Mouse (Mus musculus) ES-E14 (cell line): ENCODE results near the gene Fgfbp1. TPM values are rescaled to one million over a fixed set of nuclear protein-coding genes. Genes with fewer than 3 reads are reported as not detected.

Source experiments
- DNase-seq: peaks from one replicate; pipeline ENCODE4 v3.0.0-alpha.2; 2013; ENCODE audit warnings: low read depth, low spot score
- H3K27ac ChIP-seq: 2 replicates; pipeline ENCODE4 v1.5.1; 2012; ENCODE audit warnings: low read depth, mild to moderate bottlenecking, low read length, moderate library complexity, mixed read lengths; ENCODE audit not compliant: poor library complexity, insufficient read depth, severe bottlenecking
- H3K36me3 ChIP-seq: 2 replicates; pipeline ENCODE4 v1.6.1; 2012; ENCODE audit warnings: mild to moderate bottlenecking, low read length, moderate library complexity, mixed read lengths; ENCODE audit not compliant: control insufficient read depth, poor library complexity, insufficient read depth, severe bottlenecking
- H3K4me1 ChIP-seq, 2 experiments: fragments of 150-350 bp in 1 of 2; sonication (generic) in 1 of 2; 2 replicates each; pipeline ENCODE4 v1.6.1; 2012; ENCODE audit warnings: low read length in 2 of 2, mild to moderate bottlenecking in 1 of 2, mixed read lengths in 1 of 2; ENCODE audit not compliant: control insufficient read depth in 2 of 2, insufficient read depth in 2 of 2, poor library complexity in 1 of 2
- H3K4me3 ChIP-seq, 2 experiments: fragments of 150-350 bp in 1 of 2; sonication (generic) in 1 of 2; 2 replicates each; pipeline ENCODE4 v1.5.1; 2012; ENCODE audit warnings: low read length in 2 of 2, low read depth in 1 of 2, mild to moderate bottlenecking in 1 of 2, mixed read lengths in 1 of 2; ENCODE audit not compliant: insufficient read depth in 1 of 2, poor library complexity in 1 of 2, severe bottlenecking in 1 of 2
- H3K9ac ChIP-seq: 2 replicates; pipeline ENCODE4 v1.6.1; 2012; ENCODE audit warnings: low read depth, mild to moderate bottlenecking, low read length, mixed read lengths; ENCODE audit not compliant: poor library complexity, insufficient read depth, severe bottlenecking
- H3K9me3 ChIP-seq: fragments of 150-350 bp; sonication (generic); 2 replicates; pipeline ENCODE4 v1.6.1; 2012; ENCODE audit warnings: low read depth, mild to moderate bottlenecking, low read length; ENCODE audit not compliant: control insufficient read depth, insufficient read depth
- CHD2 ChIP-seq: IDR thresholded peaks from 2 replicates; pipeline ENCODE4 v1.6.1; 2014; ENCODE audit warnings: mild to moderate bottlenecking, low read depth, low read length, inconsistent platforms
- HCFC1 ChIP-seq: IDR thresholded peaks from 2 replicates; pipeline ENCODE4 v1.6.1; 2012; ENCODE audit warnings: low read length, inconsistent platforms, borderline replicate concordance; ENCODE audit not compliant: insufficient read depth
- MAFK ChIP-seq: IDR thresholded peaks from 2 replicates; pipeline ENCODE4 v1.6.1; 2014; ENCODE audit warnings: mild to moderate bottlenecking, low read depth, low read length, inconsistent platforms; ENCODE audit not compliant: insufficient read depth
- ZC3H11A ChIP-seq: IDR thresholded peaks from 2 replicates; pipeline ENCODE4 v1.6.1; 2012; ENCODE audit warnings: low read depth, mild to moderate bottlenecking, inconsistent platforms, low read length, borderline replicate concordance
- ZNF384 ChIP-seq: IDR thresholded peaks from 2 replicates; pipeline ENCODE4 v1.6.1; 2012; ENCODE audit warnings: low read depth, low read length, inconsistent platforms
- in situ Hi-C, 2 experiments: fragments of 600-800 bp; cut with MboI; formaldehyde crosslinking; loops; one replicate each; pipeline ENCODE4 v1.15.1; 2025; ENCODE audit warnings: low sequenced_read_pairs in 2 of 2, inconsistent platforms in 1 of 2; ENCODE audit not compliant: unreplicated experiment in 2 of 2
- total RNA-seq: library from RNA; depleted of rRNA; stranded (reverse); fragments of 300-350 nt; gene quantifications from 2 replicates; pipeline ENCODE4 v1.2.3, GENCODE M21; 2012; rRNA removed

Fgfbp1 gene
- total RNA-seq, 1 experiment: 41.1 TPM

GRCm38 (mm10) chr5:43948111-43948743, 33.4 kb downstream of the Fgfbp1 start:
- Histone ChIP-seq H3K9ac (peak overlapping the region; percentile 13; the same call in 1 of the 2 replicates), H3K4me1 (peaks cover 12 to 13% of the 10 kb centered on the region in 2 experiments), H3K9me3 (no peaks in the 10 kb centered on the region), H3K27ac (peak overlapping the region; percentile 83), H3K4me3 (peak overlapping the region; percentile 47 to 61), H3K36me3 (no peaks in the 10 kb centered on the region)
- in situ Hi-C loops: no loop called here
- TF ChIP-seq MAFK (peak; percentile 2; the same call in 1 of the 2 replicates), CHD2 (no peak), ZNF384 (peak; percentile 88), HCFC1 (no peak), ZC3H11A (no peak)
- DNase-seq: peak; percentile 84

GRCm38 (mm10) chr5:43947330-43947977, 34.1 kb downstream of the Fgfbp1 start:
- H3K9ac ChIP-seq: no peak overlapping the region
- peak overlapping the region in 1 of 2 experiments; percentile 61; a peak in 2 of 4 replicates for H3K4me3 ChIP-seq
- peak; percentile 15 for DNase-seq
- peak overlapping the region; percentile 52; the same call in 1 of the 2 replicates for H3K27ac ChIP-seq
- no peak for TF ChIP-seq CHD2
- TF ChIP-seq HCFC1: no peak
- TF ChIP-seq MAFK: no peak
- no peak for TF ChIP-seq ZC3H11A
- TF ChIP-seq ZNF384: no peak
- peaks cover 12 to 13% of the 10 kb centered on the region in 2 experiments for H3K4me1 ChIP-seq
- in situ Hi-C loops: no loop called here
- no peaks in the 10 kb centered on the region for H3K36me3 ChIP-seq
- no peaks in the 10 kb centered on the region for H3K9me3 ChIP-seq

GRCm38 (mm10) chr5:43933269-43933668, 48.3 kb downstream of the Fgfbp1 start:
- no peak for DNase-seq
- Histone ChIP-seq H3K4me1 (no peaks in the 10 kb centered on the region), H3K27ac (no peak overlapping the region), H3K9me3 (no peaks in the 10 kb centered on the region), H3K36me3 (no peaks in the 10 kb centered on the region), H3K4me3 (no peak overlapping the region), H3K9ac (no peak overlapping the region)
- in situ Hi-C loops: no loop called here
- no peak for TF ChIP-seq MAFK

Other genes starting within 250 kb of the Fgfbp1 start
- 1.1 and 3.3 TPM in 2 replicates for gene Bst1, start 162.9 kb downstream of the Fgfbp1 start, total RNA-seq
- gene Fbxl5, start 160.1 kb downstream of the Fgfbp1 start, total RNA-seq: 46.0 and 46.9 TPM in 2 replicates
- gene Cd38, start 113.2 kb downstream of the Fgfbp1 start, total RNA-seq: 11.2 TPM in 2 replicates
- 0.74 and 1.9 TPM in 2 replicates for gene Gm7879, start 68.6 kb downstream of the Fgfbp1 start, total RNA-seq
- 12.7 and 13.7 TPM in 2 replicates for gene Prom1, start 120.3 kb upstream of the Fgfbp1 start, total RNA-seq
- gene Tapt1, start 244.8 kb upstream of the Fgfbp1 start, total RNA-seq: 25.9 and 33.5 TPM in 2 replicates